In genomic region chr9:28457982-28458770, GRCm38 (mm10) we compare ENCODE assay signal across 21 mouse cellular contexts.
DNase-seq lines count a peak whose midpoint lies in the region; ATAC-seq lines count a peak whose summit lies in the region.
"Had no signal": no experiment of that assay in that cellular context is flagged by ENCODE, and none has a peak within 500 bp of the region (broad histone marks: within the 10 kb centered on the region; RNA-seq: fewer than 3 reads in every experiment).

No protein-coding gene starts in this region.

- no peak for DNase-seq in forebrain, embryonic 10.5 days (ENCODE audit: extremely low spot score, low spot score)
- DNase-seq in neural tube, embryonic 10.5 days (ENCODE audit: extremely low spot score, low spot score): no peak
- peak; percentile 76 for DNase-seq in brain, embryonic 18.5 days (ENCODE audit: low read depth, low spot score)
- DNase-seq in urinary bladder, adult 2 months (ENCODE audit: low spot score): no peak
- DNase-seq: adrenal gland, postnatal 14 days; cerebellum, adult 11 months; cerebellum, adult 8-10 months; cerebellum, postnatal 14 days; embryo, embryonic 11 days; gastrocnemius, postnatal 36 days; heart, adult 11 months; heart, postnatal 36 days had no signal

- H3K9ac ChIP-seq in forebrain, embryonic 15.5 days (replicated peaks): no peak overlapping the region
- H3K9ac ChIP-seq in neural tube, embryonic 13.5 days: no peak overlapping the region
- H3K9ac ChIP-seq: embryonic facial prominence, embryonic 15.5 days; heart, embryonic 13.5 days had no signal

- peak; percentile 90 for ATAC-seq in forebrain, embryonic 15.5 days (replicated peaks)
- ATAC-seq in neural tube, embryonic 13.5 days (ENCODE audit: low read depth): peak; percentile 43; the same call in 1 of the 2 replicates
- ATAC-seq: activated CD4-positive, CD25-positive, alpha-beta regulatory T cell, adult 4 months; hindbrain, postnatal 0 days; Patski had no signal

- peak overlapping the region; percentile 70 for H3K27ac ChIP-seq in forebrain, embryonic 15.5 days (replicated peaks)
- H3K27ac ChIP-seq in forebrain, embryonic 10.5 days: no peak overlapping the region
- 0 out of 2 replicates have a peak overlapping the region, but pooled peaks have one; percentile 71 for H3K27ac ChIP-seq in neural tube, embryonic 13.5 days (replicated peaks)
- H3K27ac ChIP-seq: embryonic facial prominence, embryonic 15.5 days; heart, embryonic 13.5 days; hindbrain, postnatal 0 days had no signal

- 0 out of 2 replicates have a peak overlapping the region, but pooled peaks have one; percentile 1 for H3K4me2 ChIP-seq in forebrain, embryonic 15.5 days (replicated peaks)
- no peak overlapping the region for H3K4me2 ChIP-seq in neural tube, embryonic 13.5 days
- H3K4me2 ChIP-seq: embryonic facial prominence, embryonic 15.5 days; heart, embryonic 13.5 days had no signal

- H3K4me1 ChIP-seq in forebrain, embryonic 15.5 days: peaks cover 23% of the 10 kb centered on the region
- H3K4me1 ChIP-seq in forebrain, embryonic 10.5 days: no peaks in the 10 kb centered on the region
- H3K4me1 ChIP-seq in neural tube, embryonic 13.5 days (replicated peaks): peaks cover 23% of the 10 kb centered on the region; the same call in 1 of the 2 replicates
- H3K4me1 ChIP-seq: embryonic facial prominence, embryonic 15.5 days had no signal

- no peaks in the 10 kb centered on the region for H3K9me3 ChIP-seq in forebrain, embryonic 15.5 days
- no peaks in the 10 kb centered on the region for H3K9me3 ChIP-seq in forebrain, embryonic 10.5 days
- H3K9me3 ChIP-seq in neural tube, embryonic 13.5 days: no peaks in the 10 kb centered on the region
- H3K9me3 ChIP-seq: embryonic facial prominence, embryonic 15.5 days; heart, embryonic 13.5 days had no signal

- H3K27me3 ChIP-seq in forebrain, embryonic 15.5 days: no peaks in the 10 kb centered on the region
- no peaks in the 10 kb centered on the region for H3K27me3 ChIP-seq in forebrain, embryonic 10.5 days (ENCODE audit: poor library complexity, severe bottlenecking)
- no peaks in the 10 kb centered on the region for H3K27me3 ChIP-seq in neural tube, embryonic 13.5 days
- H3K27me3 ChIP-seq: CH12.LX; embryonic facial prominence, embryonic 15.5 days; heart, embryonic 13.5 days had no signal

- H3K4me3 ChIP-seq in forebrain, embryonic 15.5 days: no peak overlapping the region
- no peak overlapping the region for H3K4me3 ChIP-seq in forebrain, embryonic 10.5 days
- H3K4me3 ChIP-seq in neural tube, embryonic 13.5 days: no peak overlapping the region
- H3K4me3 ChIP-seq: embryonic facial prominence, embryonic 15.5 days; erythroblast, embryonic 14.5 days; heart, embryonic 13.5 days had no signal

- no peaks in the 10 kb centered on the region for H3K36me3 ChIP-seq in forebrain, embryonic 15.5 days
- H3K36me3 ChIP-seq in forebrain, embryonic 10.5 days (replicated peaks): no peaks in the 10 kb centered on the region
- H3K36me3 ChIP-seq in neural tube, embryonic 13.5 days: no peaks in the 10 kb centered on the region
- H3K36me3 ChIP-seq: embryonic facial prominence, embryonic 15.5 days; heart, embryonic 13.5 days had no signal

- WGBS in forebrain, embryonic 15.5 days: 38% methylated on average over 7 of the region's 7 CpGs
- WGBS in forebrain, embryonic 10.5 days: 83% methylated on average over 7 of the region's 7 CpGs
- WGBS in neural tube, embryonic 13.5 days: 67% methylated on average over 7 of the region's 7 CpGs
